In genomic region chr7:79860811-79861210, GRCm38 (mm10) we compare ENCODE assay signal across 14 mouse cellular contexts. TPM values are rescaled to one million over a fixed set of nuclear protein-coding genes. Genes with fewer than 3 reads are reported as not detected.
DNase-seq lines count a peak whose midpoint lies in the region; ATAC-seq and TF ChIP-seq lines count a peak whose summit lies in the region.
"Had no signal": no experiment of that assay in that cellular context is flagged by ENCODE, and none has a peak within 500 bp of the region (broad histone marks: within the 10 kb centered on the region; RNA-seq: fewer than 3 reads in every experiment).

Gene Anpep (minus strand): TSS chr7:79861059.

- H3K79me3 ChIP-seq in C2C12 (ENCODE audit: low read depth), result no peaks in the 10 kb centered on the region

- H3K79me2 ChIP-seq in C2C12 (ENCODE audit: control insufficient read depth, insufficient read depth), result no peaks in the 10 kb centered on the region

- no peak within 1 kb of the TSS for H3K9ac ChIP-seq in heart, embryonic 16.5 days (ENCODE audit: low read length)
- no peak within 1 kb of the TSS for H3K9ac ChIP-seq in embryonic facial prominence, embryonic 15.5 days
- H3K9ac ChIP-seq in limb, embryonic 15.5 days, result no peak within 1 kb of the TSS
- no peak within 1 kb of the TSS for H3K9ac ChIP-seq in midbrain, embryonic 11.5 days (ENCODE audit: low read length)
- H3K9ac ChIP-seq: embryonic facial prominence, embryonic 13.5 days; neural tube, embryonic 15.5 days had no signal

- peaks cover 2% of the 10 kb centered on the region; the same call in 1 of the 2 replicates for H3K4me1 ChIP-seq in heart, embryonic 16.5 days (ENCODE audit: control insufficient read depth, insufficient read depth, low read length)
- peaks cover 35% of the 10 kb centered on the region for H3K4me1 ChIP-seq in embryonic facial prominence, embryonic 15.5 days
- peaks cover 21% of the 10 kb centered on the region for H3K4me1 ChIP-seq in limb, embryonic 15.5 days
- no peaks in the 10 kb centered on the region for H3K4me1 ChIP-seq in midbrain, embryonic 11.5 days (ENCODE audit: control insufficient read depth, insufficient read depth, low read length)
- peaks cover 18% of the 10 kb centered on the region; the same call in 1 of the 2 replicates for H3K4me1 ChIP-seq in forebrain, embryonic 10.5 days
- H3K4me1 ChIP-seq: neural tube, embryonic 15.5 days had no signal

- no peaks in the 10 kb centered on the region for H3K36me3 ChIP-seq in heart, embryonic 16.5 days (ENCODE audit: control insufficient read depth, insufficient read depth)
- H3K36me3 ChIP-seq in C2C12 (ENCODE audit: control insufficient read depth, insufficient read depth), result no peaks in the 10 kb centered on the region
- H3K36me3 ChIP-seq in embryonic facial prominence, embryonic 15.5 days, result no peaks in the 10 kb centered on the region
- H3K36me3 ChIP-seq in limb, embryonic 15.5 days, result no peaks in the 10 kb centered on the region
- H3K36me3 ChIP-seq in midbrain, embryonic 11.5 days (ENCODE audit: control insufficient read depth, insufficient read depth, low read length), result no peaks in the 10 kb centered on the region
- H3K36me3 ChIP-seq in forebrain, embryonic 10.5 days (replicated peaks), result no peaks in the 10 kb centered on the region
- H3K36me3 ChIP-seq: embryonic facial prominence, embryonic 13.5 days; midbrain, embryonic 10.5 days; neural tube, embryonic 15.5 days had no signal

- H3K4me2 ChIP-seq in heart, embryonic 16.5 days (ENCODE audit: low read depth, low read length), result no peak within 1 kb of the TSS
- 0 out of 2 replicates have a peak within 1 kb of the TSS, but pooled peaks have one; percentile 6 for H3K4me2 ChIP-seq in embryonic facial prominence, embryonic 15.5 days (replicated peaks)
- H3K4me2 ChIP-seq in limb, embryonic 15.5 days, result no peak within 1 kb of the TSS
- no peak within 1 kb of the TSS for H3K4me2 ChIP-seq in midbrain, embryonic 11.5 days
- H3K4me2 ChIP-seq: embryonic facial prominence, embryonic 13.5 days; neural tube, embryonic 15.5 days had no signal

- ATAC-seq in heart, embryonic 16.5 days (replicated peaks; ENCODE audit: extremely low read depth, insufficient read depth, low FRiP score), result no peak
- ATAC-seq in embryonic facial prominence, embryonic 15.5 days (ENCODE audit: insufficient number of reproducible peaks, low FRiP score, low TSS enrichment, low read depth), result no peak
- ATAC-seq in limb, embryonic 15.5 days (ENCODE audit: insufficient number of reproducible peaks, low FRiP score, low TSS enrichment, low read depth), result 0 out of 2 replicates have a peak, but pooled peaks have one; percentile 46
- no peak for ATAC-seq in midbrain, embryonic 11.5 days (ENCODE audit: low FRiP score)
- ATAC-seq: activated CD4-positive, CD25-positive, alpha-beta regulatory T cell, adult 4 months had no signal

- H3K27me3 ChIP-seq in heart, embryonic 16.5 days (ENCODE audit: control insufficient read depth, insufficient read depth, low read length), result no peaks in the 10 kb centered on the region
- no peaks in the 10 kb centered on the region for H3K27me3 ChIP-seq in C2C12 (ENCODE audit: control insufficient read depth, insufficient read depth, insufficient read length)
- H3K27me3 ChIP-seq in embryonic facial prominence, embryonic 15.5 days, result no peaks in the 10 kb centered on the region
- H3K27me3 ChIP-seq in limb, embryonic 15.5 days, result no peaks in the 10 kb centered on the region
- no peaks in the 10 kb centered on the region for H3K27me3 ChIP-seq in midbrain, embryonic 11.5 days (ENCODE audit: control insufficient read depth, insufficient read depth, low read length)
- H3K27me3 ChIP-seq in forebrain, embryonic 10.5 days (ENCODE audit: poor library complexity, severe bottlenecking), result no peaks in the 10 kb centered on the region
- H3K27me3 ChIP-seq: embryonic facial prominence, embryonic 13.5 days; neural tube, embryonic 15.5 days had no signal

- H3ac ChIP-seq in C2C12 (ENCODE audit: control insufficient read depth, insufficient read length, low read depth), result no peak within 1 kb of the TSS

- no peak within 1 kb of the TSS for H3K4me3 ChIP-seq in heart, embryonic 16.5 days (ENCODE audit: low read length)
- no peak within 1 kb of the TSS for H3K4me3 ChIP-seq in C2C12 (ENCODE audit: insufficient read depth, poor library complexity, severe bottlenecking)
- H3K4me3 ChIP-seq in embryonic facial prominence, embryonic 15.5 days (replicated peaks), result no peak within 1 kb of the TSS
- no peak within 1 kb of the TSS for H3K4me3 ChIP-seq in limb, embryonic 15.5 days
- no peak within 1 kb of the TSS for H3K4me3 ChIP-seq in midbrain, embryonic 11.5 days (ENCODE audit: low read depth, low read length)
- H3K4me3 ChIP-seq in forebrain, embryonic 10.5 days, result no peak within 1 kb of the TSS
- H3K4me3 ChIP-seq: embryonic facial prominence, embryonic 13.5 days; midbrain, embryonic 10.5 days; neural tube, embryonic 15.5 days had no signal

- no peak within 1 kb of the TSS for H3K27ac ChIP-seq in heart, embryonic 16.5 days (ENCODE audit: low read length)
- peak within 1 kb of the TSS; percentile 19; the same call in 1 of the 2 replicates for H3K27ac ChIP-seq in embryonic facial prominence, embryonic 15.5 days (replicated peaks)
- H3K27ac ChIP-seq in limb, embryonic 15.5 days, result peak within 1 kb of the TSS; percentile 50
- no peak within 1 kb of the TSS for H3K27ac ChIP-seq in midbrain, embryonic 11.5 days (ENCODE audit: low read depth, low read length)
- no peak within 1 kb of the TSS for H3K27ac ChIP-seq in forebrain, embryonic 10.5 days
- H3K27ac ChIP-seq: embryonic facial prominence, embryonic 13.5 days; midbrain, embryonic 10.5 days; neural tube, embryonic 15.5 days had no signal

- DNase-seq in heart, adult 9 months (ENCODE audit: low spot score in 2 of 2), result no peak
- no peak for DNase-seq in midbrain, embryonic 11.5 days (ENCODE audit: low spot score, missing footprints)
- no peak for DNase-seq in cerebellum, postnatal 25 days
- DNase-seq in forebrain, embryonic 10.5 days (ENCODE audit: extremely low spot score, low spot score), result no peak
- DNase-seq: cerebellum, adult 18-20 months; thymus, postnatal 4 days had no signal

- no peak for TF ChIP-seq CTCF in C2C12 (IDR thresholded peaks at IDR 0.05; ENCODE audit: control insufficient read depth, insufficient read depth, insufficient read length)

- H3K9me3 ChIP-seq in heart, embryonic 16.5 days (replicated peaks; ENCODE audit: control insufficient read depth, low read length), result no peaks in the 10 kb centered on the region
- H3K9me3 ChIP-seq in embryonic facial prominence, embryonic 15.5 days (replicated peaks), result no peaks in the 10 kb centered on the region
- H3K9me3 ChIP-seq in limb, embryonic 15.5 days, result no peaks in the 10 kb centered on the region
- H3K9me3 ChIP-seq in midbrain, embryonic 11.5 days (ENCODE audit: control insufficient read depth, low read length), result no peaks in the 10 kb centered on the region
- H3K9me3 ChIP-seq in forebrain, embryonic 10.5 days, result no peaks in the 10 kb centered on the region
- H3K9me3 ChIP-seq: embryonic facial prominence, embryonic 13.5 days; midbrain, embryonic 10.5 days; neural tube, embryonic 15.5 days had no signal

- 51% methylated on average over 9 of the region's 9 CpGs for WGBS in heart, embryonic 16.5 days
- 60% methylated on average over 9 of the region's 9 CpGs for WGBS in embryonic facial prominence, embryonic 15.5 days
- 70% methylated on average over 9 of the region's 9 CpGs for WGBS in limb, embryonic 15.5 days
- WGBS in midbrain, embryonic 11.5 days, result 86% methylated on average over 9 of the region's 9 CpGs
- WGBS in forebrain, embryonic 10.5 days, result 91% methylated on average over 9 of the region's 9 CpGs

TF ChIP-seq in C2C12, 6 proteins besides CTCF, POLR2A, EP300 and RAD21:
- TF ChIP-seq MYOG (IDR thresholded peaks at IDR 0.05; ENCODE audit: control insufficient read depth, extremely low read depth, insufficient read length) (no peak), FOSL1 (IDR thresholded peaks at IDR 0.05; ENCODE audit: insufficient read depth, low read length, poor library complexity, severe bottlenecking) (no peak), MYOD1 (IDR thresholded peaks at IDR 0.05; ENCODE audit: control insufficient read depth, insufficient read length, low read depth) (no peak), MAX (IDR thresholded peaks at IDR 0.05) (no peak), CEBPB (IDR thresholded peaks at IDR 0.05; ENCODE audit: low read depth) (no peak), USF1 (IDR thresholded peaks at IDR 0.05; ENCODE audit: low read depth) (no peak)

RNA-seq across cellular contexts. Expression of gene Anpep, which starts in this region (rescaled TPM):
- polyA plus RNA-seq in heart, embryonic 16.5 days (2015; fragmentation: Nextera tagmentation; extraction: Ambion mirVana), result 9.1 and 19.1 TPM in 2 replicates
- polyA plus RNA-seq in C2C12 (2012; fragmentation: generic; extraction: Trizol), result 26.5 TPM
- 24.9 and 31.1 TPM in 2 replicates for polyA plus RNA-seq in embryonic facial prominence, embryonic 15.5 days (2015; fragmentation: Nextera tagmentation; extraction: Ambion mirVana)
- 21.6 and 25.9 TPM in 2 replicates for polyA plus RNA-seq in limb, embryonic 15.5 days (2015; fragmentation: Nextera tagmentation; extraction: Ambion mirVana)
- 3.4 and 5.6 TPM in 2 replicates for polyA plus RNA-seq in midbrain, embryonic 11.5 days (2014; fragmentation: Nextera tagmentation; extraction: Ambion mirVana)
- polyA plus RNA-seq in forebrain, embryonic 10.5 days (2016; fragmentation: Nextera tagmentation; extraction: Ambion mirVana), result 2.8 and 4.6 TPM in 2 replicates
- polyA plus RNA-seq: activated CD4-positive, CD25-positive, alpha-beta regulatory T cell, adult 4 months had no signal

Comparison
In these comparisons a context has a peak if more than half of its experiments do, and no peak if none do; other contexts are left out.
1. H3K27ac ChIP-seq: peak in embryonic facial prominence, embryonic 15.5 days (single experiment) and limb, embryonic 15.5 days (single experiment); none in heart, embryonic 16.5 days (single experiment), midbrain, embryonic 11.5 days (single experiment) and forebrain, embryonic 10.5 days (single experiment).